Mouse (Mus musculus) hindbrain, embryonic 13.5 days (tissue): Measurements from ENCODE around the gene Slc25a43. TPM values are rescaled to one million over a fixed set of nuclear protein-coding genes. Genes with fewer than 3 reads are reported as not detected.

Experiments
- ATAC-seq: fragments of 200-750 bp; cut with Nextera tagmentation; 2 replicates; pipeline ENCODE4 v1.8.0; 2017; ENCODE audit warnings: moderate TSS enrichment; ENCODE audit not compliant: low FRiP score
- H3K27ac ChIP-seq: fragments of 300-500 bp; sonication (generic); 2 replicates; pipeline ENCODE4 v1.5.1; 2015; ENCODE audit warnings: inconsistent platforms, mild to moderate bottlenecking, moderate library complexity
- H3K27me3 ChIP-seq: fragments of 300-500 bp; sonication (generic); 2 replicates; pipeline ENCODE4 v1.6.1; 2015; ENCODE audit warnings: mild to moderate bottlenecking, inconsistent platforms
- H3K36me3 ChIP-seq: fragments of 300-500 bp; sonication (generic); 2 replicates; pipeline ENCODE4 v1.6.1; 2015; ENCODE audit warnings: mild to moderate bottlenecking, inconsistent platforms
- H3K4me1 ChIP-seq: fragments of 300-500 bp; sonication (generic); replicated peaks from 2 replicates; pipeline ENCODE4 v1.6.1; 2015; ENCODE audit warnings: inconsistent platforms
- H3K4me2 ChIP-seq: fragments of 300-500 bp; sonication (generic); 2 replicates; pipeline ENCODE4 v1.6.1; 2015; ENCODE audit warnings: inconsistent platforms, mild to moderate bottlenecking, moderate library complexity
- H3K4me3 ChIP-seq: fragments of 300-500 bp; sonication (generic); 2 replicates; pipeline ENCODE4 v1.5.1; 2015; ENCODE audit warnings: mild to moderate bottlenecking, inconsistent platforms
- H3K9ac ChIP-seq: fragments of 300-500 bp; sonication (generic); 2 replicates; pipeline ENCODE4 v1.6.1; 2015; ENCODE audit warnings: mild to moderate bottlenecking, inconsistent platforms
- H3K9me3 ChIP-seq: fragments of 300-500 bp; sonication (generic); 2 replicates; pipeline ENCODE4 v1.6.1; 2016; ENCODE audit warnings: inconsistent platforms
- WGBS: fragments of 180-500 bp; shearing (Covaris S2); methylation state at CpG from one replicate; pipeline ENCODE4 v1.1.7; 2015; 5-methylcytosine and 5-hydroxymethylcytosine counted together
- polyA plus RNA-seq: library from polyadenylated mRNA; unstranded; fragments of >200 nt; fragmentation: Nextera tagmentation; extraction: Ambion mirVana; gene quantifications from 2 replicates; pipeline ENCODE4 v1.2.1, GENCODE M21; 2015

The Slc25a43 gene
- polyA plus RNA-seq: 0.85 and 0.92 TPM in 2 replicates

DNA sequence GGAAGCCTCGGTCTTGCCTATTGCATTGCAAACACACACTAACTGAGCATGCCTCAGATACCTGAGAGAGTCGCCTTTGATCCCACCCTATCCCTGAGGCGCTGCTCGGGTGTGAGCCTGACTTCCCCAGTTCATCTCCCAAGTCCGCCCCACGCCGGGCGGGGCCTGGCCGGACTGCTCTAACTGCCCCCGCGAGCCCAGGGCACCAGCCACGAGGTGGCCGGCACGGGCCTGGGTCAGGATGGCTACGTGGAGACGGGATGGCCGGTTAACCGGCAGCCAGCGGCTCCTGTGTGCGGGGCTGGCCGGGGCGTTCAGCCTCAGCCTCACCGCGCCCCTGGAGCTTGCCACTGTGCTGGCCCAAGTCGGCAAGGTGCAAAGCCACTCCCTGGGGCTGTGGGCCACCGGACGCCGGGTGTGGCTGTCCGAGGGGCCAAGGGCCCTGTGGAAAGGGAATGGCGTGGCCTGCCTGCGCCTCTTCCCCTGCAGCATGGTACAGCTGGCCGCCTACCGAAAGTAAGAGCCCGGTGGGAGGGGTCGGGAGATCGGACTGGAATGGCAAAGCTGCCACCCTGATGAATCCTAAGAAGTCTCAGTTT, at the start of gene Slc25a43:
Gene Slc25a43, plus strand, starts transcription at position 157 of the 599 bp plus-strand sequence.
- H3K4me3 ChIP-seq: peak within 1 kb of the TSS; percentile 40
- H3K9me3 ChIP-seq: no peaks in the 10 kb centered on the region
- ATAC-seq: peak; percentile 57
- peak within 1 kb of the TSS; percentile 70 for H3K9ac ChIP-seq
- no peak within 1 kb of the TSS for H3K27ac ChIP-seq
- H3K36me3 ChIP-seq: no peaks in the 10 kb centered on the region
- WGBS: 23% methylated on average over 35 of the region's 36 CpGs
- H3K4me2 ChIP-seq: peak within 1 kb of the TSS; percentile 69
- H3K4me1 ChIP-seq: peaks cover 6% of the 10 kb centered on the region
- no peaks in the 10 kb centered on the region for H3K27me3 ChIP-seq

DNA sequence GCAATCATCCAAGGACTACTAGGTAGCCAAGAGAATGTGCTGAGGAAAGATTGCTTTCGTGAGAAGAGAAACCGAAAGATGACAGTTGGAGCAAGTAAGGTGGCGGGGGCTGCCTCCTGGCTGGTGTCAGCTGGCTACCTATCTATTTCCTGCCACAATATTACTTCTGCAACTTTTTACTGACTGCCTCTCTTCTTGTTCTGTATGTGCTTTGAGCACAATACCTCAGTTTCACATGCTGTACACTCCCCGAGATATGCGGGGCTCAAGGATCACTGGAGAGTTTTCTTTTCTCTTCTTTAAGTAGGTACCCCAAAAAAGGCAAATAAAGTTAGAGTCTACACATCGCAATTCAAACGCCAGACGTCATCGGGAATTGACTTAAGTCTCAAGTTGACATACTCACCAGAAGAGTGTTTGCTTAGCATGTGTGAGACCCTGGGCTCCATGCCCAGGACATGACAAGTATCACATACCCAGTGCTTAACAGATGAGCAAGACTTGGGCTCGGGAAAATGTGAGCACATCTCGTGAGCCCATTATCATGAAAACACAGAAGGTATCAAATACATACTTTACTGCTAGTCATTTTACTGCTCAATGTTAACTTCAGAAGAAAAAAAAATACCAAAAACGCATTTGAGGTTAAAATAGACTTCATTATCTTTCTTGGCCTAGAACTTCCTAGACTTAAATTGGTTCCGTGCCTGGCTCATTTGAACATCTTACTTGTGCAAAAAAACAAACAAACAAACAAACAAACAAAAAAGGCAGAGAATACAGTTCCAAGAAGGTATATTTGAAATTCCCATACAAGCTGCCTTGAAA, 3.1 kb upstream of the Slc25a43 start:
- Histone ChIP-seq H3K4me1 (peaks cover 6% of the 10 kb centered on the region), H3K27me3 (no peaks in the 10 kb centered on the region), H3K9me3 (no peaks in the 10 kb centered on the region), H3K27ac (no peak overlapping the region), H3K36me3 (no peaks in the 10 kb centered on the region), H3K4me3 (no peak overlapping the region), H3K4me2 (no peak overlapping the region), H3K9ac (no peak overlapping the region)
- WGBS: 91% methylated on average over 13 of the region's 13 CpGs
- no peak for ATAC-seq

DNA sequence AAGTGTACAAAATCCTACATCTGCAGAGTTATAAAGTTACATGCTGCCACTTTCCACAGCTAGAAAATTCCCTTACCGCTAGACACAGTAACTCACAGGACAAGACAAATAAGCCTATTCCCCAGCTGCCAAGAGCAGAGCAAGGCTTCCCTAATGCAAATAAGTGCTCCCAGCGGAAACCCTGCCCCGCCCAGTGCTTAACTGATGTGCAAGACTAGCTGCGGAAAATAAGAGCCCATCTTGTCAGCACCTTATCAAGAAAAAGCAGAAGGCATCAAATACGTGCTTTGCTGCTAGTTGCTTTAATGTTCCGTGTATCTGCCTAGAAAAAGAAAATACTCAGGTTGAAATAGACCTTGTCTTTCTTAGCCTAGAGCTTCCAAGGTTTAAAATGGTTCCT, 2.2 kb upstream of the Slc25a43 start:
- Histone ChIP-seq H3K4me3 (no peak overlapping the region), H3K27ac (0 out of 2 replicates have a peak overlapping the region, but pooled peaks have one; percentile 23), H3K4me1 (peaks cover 6% of the 10 kb centered on the region), H3K27me3 (no peaks in the 10 kb centered on the region), H3K4me2 (no peak overlapping the region), H3K9me3 (no peaks in the 10 kb centered on the region), H3K9ac (no peak overlapping the region), H3K36me3 (no peaks in the 10 kb centered on the region)
- WGBS: 28% methylated on average over 6 of the region's 6 CpGs
- no peak for ATAC-seq

DNA sequence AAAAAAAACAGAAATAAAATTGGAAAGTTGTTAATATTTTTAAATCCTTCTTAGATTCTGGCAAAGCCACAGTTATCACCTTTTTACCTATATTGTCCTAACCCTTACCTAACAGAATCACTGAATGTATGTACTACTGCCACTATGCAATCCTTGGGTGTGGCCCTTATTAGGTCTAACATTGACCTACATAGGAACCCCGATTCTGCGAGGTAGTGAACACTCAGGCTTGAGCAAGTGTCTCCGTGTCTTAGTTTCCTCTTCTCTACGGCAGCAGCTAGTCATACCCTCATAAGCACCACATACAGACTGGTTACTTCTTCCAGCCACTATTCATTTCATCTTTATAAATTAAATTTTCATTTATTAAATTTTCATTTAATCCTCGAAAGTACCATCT, 715 bp upstream of the Slc25a43 start:
- Histone ChIP-seq H3K36me3 (no peaks in the 10 kb centered on the region), H3K9me3 (no peaks in the 10 kb centered on the region), H3K4me1 (peaks cover 6% of the 10 kb centered on the region), H3K4me3 (no peak overlapping the region), H3K27me3 (no peaks in the 10 kb centered on the region), H3K9ac (no peak overlapping the region), H3K27ac (no peak overlapping the region), H3K4me2 (no peak overlapping the region)
- 90% methylated on average over 5 of the region's 5 CpGs for WGBS
- ATAC-seq: no peak

DNA sequence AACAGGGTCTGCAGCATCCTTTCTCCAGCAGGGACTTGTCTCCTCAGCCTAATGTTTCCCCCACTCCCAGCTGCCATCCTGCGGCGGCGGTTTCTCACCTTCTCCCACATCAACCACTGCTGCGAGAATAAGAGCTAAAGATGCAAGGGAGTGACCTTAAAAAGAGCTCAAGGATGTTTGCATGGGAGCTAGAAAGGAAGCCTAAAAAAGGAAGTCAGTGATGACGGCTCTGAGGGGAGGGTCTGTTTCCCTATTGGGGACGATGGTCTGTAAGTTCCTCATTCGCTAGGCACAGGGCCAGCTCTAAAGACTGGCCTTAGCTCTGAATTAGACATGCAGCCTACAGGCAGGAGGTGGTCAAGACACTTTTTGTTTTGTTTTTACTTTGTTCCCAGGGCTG, 1.3 kb downstream of the Slc25a43 start:
- WGBS: 71% methylated on average over 7 of the region's 7 CpGs
- no peak for ATAC-seq

DNA sequence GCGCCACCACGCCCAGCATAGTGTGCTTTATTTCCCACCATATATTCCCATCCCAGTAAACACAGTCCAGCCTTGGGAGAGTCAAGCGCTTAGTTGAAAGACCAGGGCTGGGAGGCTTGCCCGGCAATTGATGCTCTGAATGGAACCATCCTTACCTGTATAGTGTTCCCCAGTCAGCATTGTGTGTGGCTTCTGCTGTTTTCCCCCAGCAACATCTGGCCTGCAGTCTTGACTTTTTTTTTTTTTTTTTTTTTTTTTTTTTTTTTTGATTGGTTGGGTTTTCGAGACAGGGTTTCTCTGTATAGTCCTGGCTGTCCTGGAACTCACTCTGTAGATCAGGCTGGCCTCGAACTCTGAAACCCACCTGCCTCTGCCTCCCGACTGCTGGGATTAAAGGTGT, 1.9 kb downstream of the Slc25a43 start:
- no peak for ATAC-seq
- 92% methylated on average over 7 of the region's 7 CpGs for WGBS

More for the DNA sequence above, 1.3 kb downstream of the Slc25a43 start:
- H3K27me3 ChIP-seq: no peaks in the 10 kb centered on the region
- no peak overlapping the region for H3K4me3 ChIP-seq
- no peak overlapping the region for H3K4me2 ChIP-seq
- H3K27ac ChIP-seq: no peak overlapping the region
- H3K4me1 ChIP-seq: peaks cover 6% of the 10 kb centered on the region
- no peaks in the 10 kb centered on the region for H3K36me3 ChIP-seq
- no peak overlapping the region for H3K9ac ChIP-seq
- no peaks in the 10 kb centered on the region for H3K9me3 ChIP-seq

DNA sequence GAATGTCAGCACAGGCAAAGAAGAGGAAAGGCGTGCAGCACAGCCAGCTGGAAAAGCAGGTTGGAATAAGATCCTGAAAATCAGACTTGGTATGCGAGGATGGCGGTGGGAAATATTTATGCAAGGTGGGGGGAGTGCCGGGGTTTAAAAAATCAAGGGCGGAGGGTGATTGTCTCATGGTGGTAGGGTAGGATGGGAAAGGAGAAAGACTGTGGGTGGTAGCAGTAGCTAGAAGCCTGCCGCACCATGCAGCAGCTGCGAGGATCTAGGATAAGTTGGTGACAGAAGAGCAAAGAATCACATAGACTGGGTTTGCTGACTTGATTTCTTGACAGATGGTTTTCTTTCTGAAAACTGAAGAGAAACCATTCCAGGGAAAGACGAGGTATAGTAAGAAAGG, 3.3 kb downstream of the Slc25a43 start:
- no peaks in the 10 kb centered on the region for H3K27me3 ChIP-seq
- H3K4me2 ChIP-seq: no peak overlapping the region
- H3K36me3 ChIP-seq: no peaks in the 10 kb centered on the region
- H3K4me1 ChIP-seq: peaks cover 6% of the 10 kb centered on the region
- no peak for ATAC-seq
- no peaks in the 10 kb centered on the region for H3K9me3 ChIP-seq
- H3K4me3 ChIP-seq: no peak overlapping the region
- no peak overlapping the region for H3K27ac ChIP-seq
- no peak overlapping the region for H3K9ac ChIP-seq
- WGBS: 82% methylated on average over 8 of the region's 8 CpGs

More for the DNA sequence above, 1.9 kb downstream of the Slc25a43 start:
- Histone ChIP-seq H3K27ac (no peak overlapping the region), H3K36me3 (no peaks in the 10 kb centered on the region), H3K4me2 (no peak overlapping the region), H3K9me3 (no peaks in the 10 kb centered on the region), H3K27me3 (no peaks in the 10 kb centered on the region), H3K9ac (no peak overlapping the region), H3K4me3 (no peak overlapping the region), H3K4me1 (peaks cover 6% of the 10 kb centered on the region)

DNA sequence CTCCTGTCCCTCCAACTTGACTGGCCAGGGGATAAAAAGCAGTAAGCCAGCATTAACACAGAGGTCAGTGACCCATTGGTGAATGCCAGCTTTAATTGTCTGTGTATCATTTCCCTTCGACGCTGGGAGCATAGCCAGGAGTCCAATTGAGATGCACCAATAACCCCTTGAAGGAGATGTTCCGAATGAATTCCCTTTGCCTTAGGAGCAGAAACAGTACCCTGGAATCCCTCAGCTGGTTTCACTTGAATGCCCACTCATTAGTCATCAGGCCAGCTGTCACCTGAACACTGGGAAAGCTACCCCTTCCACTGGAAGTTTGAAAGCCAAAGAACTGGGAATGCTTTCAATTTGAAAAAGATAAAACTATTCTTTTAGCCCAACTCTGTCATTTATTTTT, 5.1 kb downstream of the Slc25a43 start:
- no peak for ATAC-seq
- peaks cover 4% of the 10 kb centered on the region for H3K4me1 ChIP-seq
- H3K4me2 ChIP-seq: no peak overlapping the region
- no peaks in the 10 kb centered on the region for H3K27me3 ChIP-seq
- H3K9ac ChIP-seq: no peak overlapping the region
- H3K27ac ChIP-seq: no peak overlapping the region
- no peaks in the 10 kb centered on the region for H3K36me3 ChIP-seq
- WGBS: 23% methylated on average over 3 of the region's 3 CpGs
- no peaks in the 10 kb centered on the region for H3K9me3 ChIP-seq
- H3K4me3 ChIP-seq: no peak overlapping the region

DNA sequence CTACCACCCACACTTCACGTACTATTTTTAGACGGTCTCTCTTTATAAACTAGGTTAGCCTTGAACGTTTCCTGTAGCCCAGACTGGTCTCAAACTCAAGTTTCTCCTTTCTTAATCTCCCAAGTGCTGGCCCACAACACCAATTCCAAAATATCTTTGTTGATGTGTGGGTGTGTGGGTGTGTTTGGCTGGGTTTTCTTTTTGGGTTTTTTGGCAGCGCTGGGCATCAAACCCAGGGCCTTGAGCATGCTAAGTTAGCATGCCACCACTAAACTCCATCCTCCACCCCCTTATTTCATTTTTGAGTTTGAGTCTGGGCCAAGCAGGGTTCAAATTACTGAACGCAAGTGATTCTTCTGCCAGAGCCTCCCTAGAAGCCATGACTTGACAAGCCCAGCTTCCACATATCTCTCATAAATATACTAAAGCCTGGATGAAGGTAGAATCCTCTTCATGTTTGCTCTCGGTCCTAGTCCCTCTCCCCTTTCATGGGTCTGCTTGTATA, 5.9 kb downstream of the Slc25a43 start:
- Histone ChIP-seq H3K27ac (no peak overlapping the region), H3K9ac (no peak overlapping the region), H3K4me1 (no peaks in the 10 kb centered on the region), H3K4me2 (no peak overlapping the region), H3K36me3 (no peaks in the 10 kb centered on the region), H3K9me3 (no peaks in the 10 kb centered on the region), H3K4me3 (no peak overlapping the region), H3K27me3 (no peaks in the 10 kb centered on the region)
- ATAC-seq: no peak
- WGBS: 86% methylated on average over 6 of the region's 6 CpGs

DNA sequence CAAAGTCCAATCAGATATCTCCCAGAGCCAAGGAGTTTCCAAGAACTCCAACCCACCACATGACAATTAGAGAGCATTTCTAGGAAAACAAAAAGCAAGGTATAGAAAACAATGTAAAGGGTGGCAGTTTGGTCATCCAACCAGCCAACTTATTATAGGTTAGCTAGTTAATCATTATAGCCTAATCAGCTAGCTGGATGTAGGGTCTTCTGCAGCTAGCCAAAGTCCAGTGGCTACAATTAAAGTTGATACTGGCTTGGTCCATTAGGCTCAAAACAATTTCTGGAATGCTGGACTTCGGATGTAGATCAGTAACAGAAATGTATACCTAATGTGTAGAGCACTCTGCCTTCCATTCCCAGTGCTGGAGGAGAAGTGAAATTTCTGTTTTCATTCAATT, 7.1 kb downstream of the Slc25a43 start:
- H3K4me2 ChIP-seq: no peak overlapping the region
- H3K27me3 ChIP-seq: no peaks in the 10 kb centered on the region
- no peak for ATAC-seq
- H3K9me3 ChIP-seq: no peaks in the 10 kb centered on the region
- H3K4me3 ChIP-seq: no peak overlapping the region
- H3K9ac ChIP-seq: no peak overlapping the region
- H3K27ac ChIP-seq: no peak overlapping the region
- 85% methylated on average over 1 of the region's 1 CpGs for WGBS
- H3K4me1 ChIP-seq: no peaks in the 10 kb centered on the region
- no peaks in the 10 kb centered on the region for H3K36me3 ChIP-seq

DNA sequence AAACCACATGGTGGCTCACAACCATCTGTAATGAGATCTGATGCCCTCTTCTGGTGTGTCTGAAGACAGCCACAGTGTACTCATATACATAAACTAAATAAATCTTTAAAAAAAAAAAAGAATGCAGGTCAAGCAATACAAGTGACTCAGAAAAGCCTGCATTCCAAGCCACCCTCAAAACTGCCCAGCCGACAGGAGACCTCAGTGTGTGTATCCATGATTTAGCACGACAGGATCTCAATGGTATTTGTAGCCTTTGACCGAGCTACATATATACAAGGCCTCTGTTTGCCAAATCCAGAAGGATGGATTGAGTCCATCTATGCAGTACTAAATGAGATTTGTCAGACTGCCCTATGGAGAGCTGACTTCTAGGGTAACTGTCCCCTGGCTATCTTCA, 9.1 kb downstream of the Slc25a43 start:
- H3K9ac ChIP-seq: no peak overlapping the region
- H3K4me1 ChIP-seq: no peaks in the 10 kb centered on the region
- ATAC-seq: no peak
- H3K36me3 ChIP-seq: no peaks in the 10 kb centered on the region
- H3K4me3 ChIP-seq: no peak overlapping the region
- H3K4me2 ChIP-seq: no peak overlapping the region
- no peaks in the 10 kb centered on the region for H3K27me3 ChIP-seq
- WGBS: 94% methylated on average over 3 of the region's 3 CpGs
- H3K27ac ChIP-seq: no peak overlapping the region
- H3K9me3 ChIP-seq: no peaks in the 10 kb centered on the region

DNA sequence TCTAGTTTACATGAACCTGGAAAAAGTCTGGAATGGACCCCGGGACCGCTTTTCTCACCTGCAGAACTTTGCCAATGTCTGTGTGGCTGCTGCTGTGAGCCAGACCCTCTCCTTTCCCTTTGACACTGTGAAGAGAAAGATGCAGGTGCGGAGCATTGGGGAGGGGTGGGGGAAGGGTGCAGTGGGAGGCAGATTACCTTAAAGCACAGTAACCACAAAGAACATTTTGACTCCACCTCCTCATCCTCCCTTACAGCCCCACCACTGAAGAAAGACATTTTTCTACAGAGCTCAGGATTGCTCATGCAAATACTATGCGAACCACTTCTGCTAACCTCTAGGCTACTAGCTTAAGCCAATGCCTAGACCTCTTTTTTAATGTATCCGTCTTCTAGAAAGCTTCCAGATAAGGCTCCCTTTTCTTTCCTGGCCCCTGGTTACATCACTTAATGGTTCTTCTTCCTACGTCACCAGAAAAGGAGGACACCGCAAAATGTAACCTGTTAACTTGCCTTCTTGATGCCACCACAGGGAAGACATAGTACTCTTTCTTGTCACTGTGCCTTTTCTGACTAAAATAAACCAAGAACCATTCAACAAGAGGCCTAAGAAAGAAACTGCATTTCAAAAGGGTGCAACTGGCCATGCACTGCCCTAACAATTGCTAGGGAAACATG, 14.5 kb downstream of the Slc25a43 start:
- H3K9ac ChIP-seq: no peak overlapping the region
- H3K4me1 ChIP-seq: peaks cover 3% of the 10 kb centered on the region; the same call in 1 of the 2 replicates
- no peak for ATAC-seq
- no peak overlapping the region for H3K27ac ChIP-seq
- no peak overlapping the region for H3K4me2 ChIP-seq
- no peaks in the 10 kb centered on the region for H3K9me3 ChIP-seq
- H3K27me3 ChIP-seq: no peaks in the 10 kb centered on the region
- H3K36me3 ChIP-seq: no peaks in the 10 kb centered on the region
- 78% methylated on average over 7 of the region's 7 CpGs for WGBS
- no peak overlapping the region for H3K4me3 ChIP-seq
